Mouse (Mus musculus) liver, adult 2 months (tissue): ENCODE data around the gene Esp18.

Experiments
- CTCF ChIP-seq: fragments of 200-500 bp; IDR thresholded peaks from 2 replicates; pipeline ENCODE4 v1.5.1; 2011; ENCODE audit warnings: low read depth, low read length, control low read depth
- POLR2A ChIP-seq: fragments of 200-500 bp; IDR thresholded peaks from 2 replicates; pipeline ENCODE4 v1.6.1; 2011; ENCODE audit warnings: low read length, control low read depth; ENCODE audit not compliant: insufficient read depth; ENCODE audit errors: extremely low read depth

- TF ChIP-seq CTCF (no peak), POLR2A (no peak)
Observed at GRCm38 (mm10) chr17:39363316-39363715, 42.8 kb upstream of the Esp18 start.
